Mouse (Mus musculus) megakaryocyte, embryonic 14.5 days (primary cell): ENCODE results near the gene Gm20824. TPM values are rescaled to one million over a fixed set of nuclear protein-coding genes. Genes with fewer than 3 reads are reported as not detected.
"Not testable (repeated sequence)": the region's sequence is repeated elsewhere in the genome, so short reads cannot be mapped to it uniquely, and the experiment has no call there.

Experiments
- H3K27me3 ChIP-seq: replicated peaks from 2 replicates; pipeline ENCODE3; 2012; ENCODE audit warnings: inconsistent platforms
- H3K36me3 ChIP-seq: replicated peaks from 2 replicates; pipeline ENCODE3; 2012; ENCODE audit warnings: low read length, inconsistent platforms, mixed read lengths
- H3K4me1 ChIP-seq: 2 replicates; pipeline ENCODE4 v1.6.1; 2012; ENCODE audit warnings: inconsistent platforms
- H3K4me3 ChIP-seq: replicated peaks from 2 replicates; pipeline ENCODE3; 2012; ENCODE audit warnings: moderate library complexity, mild to moderate bottlenecking, inconsistent platforms
- H3K9me3 ChIP-seq: 2 replicates; pipeline ENCODE4 v1.6.1; 2012; ENCODE audit warnings: inconsistent platforms
- polyA plus RNA-seq: library from polyadenylated mRNA; stranded (reverse); fragments of >175 nt; gene quantifications from 2 replicates; pipeline ENCODE4 v1.2.3, GENCODE M21; 2012; ENCODE audit warnings: low replicate concordance; ENCODE audit not compliant: insufficient read depth

The Gm20824 gene
- polyA plus RNA-seq, result not detected in 2 replicates

GRCm38 (mm10) chrY:8257607-8258006, at the start of gene Gm20824:
TSS of gene Gm20824 (plus strand) at chrY:8257907.
- H3K27me3 ChIP-seq, H3K4me1 ChIP-seq, H3K36me3 ChIP-seq, H3K4me3 ChIP-seq, H3K9me3 ChIP-seq: not testable (repeated sequence)

Other genes with a start within 250 kb of the Gm20824 start
- not detected in 2 replicates for gene Gm20825, start 186.4 kb upstream of the Gm20824 start, polyA plus RNA-seq